In genomic region chr11:59208153-59208831, GRCm38 (mm10) we compare ENCODE assay signal across 8 mouse cellular contexts. TPM values are rescaled to one million over a fixed set of nuclear protein-coding genes. Genes with fewer than 3 reads are reported as not detected.
DNase-seq lines count a peak whose midpoint lies in the region; ATAC-seq and TF ChIP-seq lines count a peak whose summit lies in the region.

Gene 2310033P09Rik (plus strand): TSS chr11:59208321.

- peak within 1 kb of the TSS; percentile 82 for H3K4me2 ChIP-seq in forebrain, embryonic 15.5 days (replicated peaks)
- peak within 1 kb of the TSS; percentile 95 for H3K4me2 ChIP-seq in liver, postnatal 0 days (ENCODE audit: low read depth, low read length)
- H3K4me2 ChIP-seq in neural tube, embryonic 13.5 days = peak within 1 kb of the TSS; percentile 90

- peak; percentile 89 for ATAC-seq in forebrain, embryonic 15.5 days (replicated peaks)
- ATAC-seq in liver, postnatal 0 days = peak; percentile 84
- ATAC-seq in neural tube, embryonic 13.5 days (ENCODE audit: low read depth) = peak; percentile 85

- peak within 1 kb of the TSS; percentile 94 for H3K9ac ChIP-seq in ES-E14 (ENCODE audit: insufficient read depth, low read depth, low read length, poor library complexity, severe bottlenecking)
- H3K9ac ChIP-seq in forebrain, embryonic 15.5 days (replicated peaks) = peak within 1 kb of the TSS; percentile 70
- H3K9ac ChIP-seq in liver, postnatal 0 days (replicated peaks) = peak within 1 kb of the TSS; percentile 87
- H3K9ac ChIP-seq in neural tube, embryonic 13.5 days = peak within 1 kb of the TSS; percentile 78

- under 1% methylated on average over 67 of the region's 67 CpGs for WGBS in forebrain, embryonic 15.5 days
- WGBS in liver, postnatal 0 days (ENCODE audit: insufficient replicate concordance) = under 1% methylated on average over 67 of the region's 67 CpGs
- under 1% methylated on average over 65 of the region's 67 CpGs for WGBS in neural tube, embryonic 13.5 days

- H3K27me3 ChIP-seq in forebrain, embryonic 15.5 days = no peaks in the 10 kb centered on the region
- H3K27me3 ChIP-seq in liver, postnatal 0 days (ENCODE audit: insufficient read depth, low read length) = no peaks in the 10 kb centered on the region
- no peaks in the 10 kb centered on the region for H3K27me3 ChIP-seq in neural tube, embryonic 13.5 days

- in situ Hi-C loops in ES-E14 (cut with MboI; ENCODE audit: low sequenced_read_pairs in 2 of 2, unreplicated experiment in 2 of 2) = no loop called here

- intact Hi-C loops in heart, postnatal 14 days (cut with DNase I) = loop anchor here (2.0 kb wide), 1 partner anchor 17 kb away; no protein-coding TSS in a partner anchor

- no peak for TF ChIP-seq CTCF in liver, postnatal 0 days (IDR thresholded peaks at IDR 0.05; ENCODE audit: low read depth)

- peak within 1 kb of the TSS; percentile 91 to 98 for H3K4me3 ChIP-seq in ES-E14 (ENCODE audit: insufficient read depth in 1 of 2, low read depth in 1 of 2, low read length in 2 of 2, poor library complexity in 1 of 2, severe bottlenecking in 1 of 2)
- peak within 1 kb of the TSS; percentile 79 for H3K4me3 ChIP-seq in forebrain, embryonic 15.5 days
- peak within 1 kb of the TSS; percentile 90 for H3K4me3 ChIP-seq in liver, postnatal 0 days (ENCODE audit: low read depth, low read length)
- H3K4me3 ChIP-seq in neural tube, embryonic 13.5 days = peak within 1 kb of the TSS; percentile 62

- peaks cover 40% of the 10 kb centered on the region for H3K36me3 ChIP-seq in ES-E14 (ENCODE audit: control insufficient read depth, insufficient read depth, low read length, poor library complexity, severe bottlenecking)
- H3K36me3 ChIP-seq in forebrain, embryonic 15.5 days = peaks cover 49% of the 10 kb centered on the region
- H3K36me3 ChIP-seq in liver, postnatal 0 days (replicated peaks; ENCODE audit: insufficient read depth, low read length) = peaks cover 54% of the 10 kb centered on the region
- H3K36me3 ChIP-seq in neural tube, embryonic 13.5 days = peaks cover 65% of the 10 kb centered on the region

- TF ChIP-seq EP300 in liver, postnatal 0 days (IDR thresholded peaks at IDR 0.05; ENCODE audit: low read depth) = no peak

- H3K4me1 ChIP-seq in ES-E14 (ENCODE audit: control insufficient read depth in 2 of 2, insufficient read depth in 2 of 2, low read length in 2 of 2, poor library complexity in 1 of 2) = peaks cover 0 to 5% of the 10 kb centered on the region in 2 experiments; a peak in 1 of 4 replicates
- H3K4me1 ChIP-seq in forebrain, embryonic 15.5 days = peaks cover 27% of the 10 kb centered on the region
- peaks cover 19% of the 10 kb centered on the region for H3K4me1 ChIP-seq in liver, postnatal 0 days (ENCODE audit: insufficient read depth)
- H3K4me1 ChIP-seq in neural tube, embryonic 13.5 days (replicated peaks) = peaks cover 25% of the 10 kb centered on the region

- DNase-seq in ES-E14 (ENCODE audit: low read depth, low spot score) = peak; percentile 84
- DNase-seq in cerebellum, adult 11-12 months = peak; percentile 96
- DNase-seq in heart, postnatal 14 days = peak; percentile 95
- DNase-seq in layer of hippocampus, adult 11-12 months (ENCODE audit: low spot score) = peak; percentile 94
- DNase-seq in liver, postnatal 0 days = peak; percentile 96
- peak; percentile 92 for DNase-seq in telencephalon, adult 2 months (ENCODE audit: low read depth, low spot score)

- peak within 1 kb of the TSS; percentile 81 for H3K27ac ChIP-seq in ES-E14 (ENCODE audit: insufficient read depth, low read depth, low read length, poor library complexity, severe bottlenecking)
- H3K27ac ChIP-seq in forebrain, embryonic 15.5 days (replicated peaks) = peak within 1 kb of the TSS; percentile 84
- peak within 1 kb of the TSS; percentile 97 for H3K27ac ChIP-seq in liver, postnatal 0 days (ENCODE audit: low read depth)
- peak within 1 kb of the TSS; percentile 85 for H3K27ac ChIP-seq in neural tube, embryonic 13.5 days (replicated peaks)

- H3K9me3 ChIP-seq in ES-E14 (ENCODE audit: control insufficient read depth, insufficient read depth, low read depth, low read length) = no peaks in the 10 kb centered on the region
- no peaks in the 10 kb centered on the region for H3K9me3 ChIP-seq in forebrain, embryonic 15.5 days
- no peaks in the 10 kb centered on the region for H3K9me3 ChIP-seq in liver, postnatal 0 days (ENCODE audit: low read length)
- no peaks in the 10 kb centered on the region for H3K9me3 ChIP-seq in neural tube, embryonic 13.5 days

TF ChIP-seq in ES-E14, 5 proteins besides CTCF, POLR2A, EP300 and RAD21:
- no peak for TF ChIP-seq ZC3H11A (IDR thresholded peaks at IDR 0.05; ENCODE audit: borderline replicate concordance, low read depth, low read length)
- TF ChIP-seq HCFC1 (IDR thresholded peaks at IDR 0.05; ENCODE audit: borderline replicate concordance, insufficient read depth, low read length) = peak; percentile 44; the same call in 1 of the 2 replicates
- no peak for TF ChIP-seq MAFK (IDR thresholded peaks at IDR 0.05; ENCODE audit: insufficient read depth, low read depth, low read length)
- TF ChIP-seq CHD2 (IDR thresholded peaks at IDR 0.05; ENCODE audit: low read depth, low read length) = no peak
- no peak for TF ChIP-seq ZNF384 (IDR thresholded peaks at IDR 0.05; ENCODE audit: low read depth, low read length)

RNA-seq across cellular contexts. Expression of gene 2310033P09Rik, which starts in this region (rescaled TPM):
- total RNA-seq in ES-E14 (2012; rRNA removed) = 14.4 and 15.5 TPM in 2 replicates
- polyA plus RNA-seq in forebrain, embryonic 15.5 days (2015; fragmentation: Nextera tagmentation; extraction: Ambion mirVana) = 27.8 and 31.5 TPM in 2 replicates
- total RNA-seq in heart, postnatal 14 days (2021) = 1 to 10 TPM; 7.9 to 8.2 TPM
- polyA plus RNA-seq in liver, postnatal 0 days (2015; fragmentation: Nextera tagmentation; extraction: Ambion mirVana) = 14.8 and 16.2 TPM in 2 replicates
- 26.3 and 28.8 TPM in 2 replicates for polyA plus RNA-seq in neural tube, embryonic 13.5 days (2015; fragmentation: Nextera tagmentation; extraction: Ambion mirVana)

Comparison
In these comparisons a context has a peak if more than half of its experiments do, and no peak if none do; other contexts are left out.
1. Peak in every context shown above with its lines: DNase-seq, ATAC-seq, H3K4me3 ChIP-seq and H3K27ac ChIP-seq.